Mouse (Mus musculus): ENCODE measurements around the gene Gm17359. TPM values are rescaled to one million over a fixed set of nuclear protein-coding genes. Genes with fewer than 3 reads are reported as not detected.
A peak's percentile ranks its signal among the peaks of the same experiment; 100 is the strongest.

Gene Gm17359
- not detected in 2 replicates for polyA plus RNA-seq (2015; fragmentation: Nextera tagmentation; extraction: Ambion mirVana)

- no peaks in the 10 kb centered on the region for H3K27me3 ChIP-seq
- WGBS: 69% methylated on average over 8 of the region's 8 CpGs
- H3K9ac ChIP-seq: no peak within 1 kb of the TSS
- H3K4me1 ChIP-seq (replicated peaks): no peaks in the 10 kb centered on the region
- no peaks in the 10 kb centered on the region for H3K36me3 ChIP-seq
- no peak within 1 kb of the TSS for H3K27ac ChIP-seq
- no peak for ATAC-seq (replicated peaks; ENCODE audit: insufficient number of reproducible peaks, insufficient read depth, low FRiP score, low read depth)
- no peak within 1 kb of the TSS for H3K4me2 ChIP-seq
- H3K9me3 ChIP-seq (replicated peaks): no peaks in the 10 kb centered on the region
- no peak within 1 kb of the TSS for H3K4me3 ChIP-seq
Observed at GRCm38 (mm10) chr3:79336044-79336766, at the start of gene Gm17359. Gene Gm17359, plus strand, starts transcription at chr3:79336661.

- peak; percentile 97 for ATAC-seq (replicated peaks; ENCODE audit: insufficient number of reproducible peaks, insufficient read depth, low FRiP score, low read depth)
- peaks cover 31% of the 10 kb centered on the region for H3K4me1 ChIP-seq (replicated peaks)
- under 1% methylated on average over 51 of the region's 60 CpGs for WGBS
Observed at GRCm38 (mm10) chr3:79287108-79287576, 49.3 kb upstream of the Gm17359 start.

GRCm38 (mm10) chr3:79287699-79288458 is 48.6 kb upstream of the Gm17359 start:
- peak overlapping the region; percentile 99 for H3K27ac ChIP-seq
- H3K9ac ChIP-seq: peak overlapping the region; percentile 84
- ATAC-seq (replicated peaks; ENCODE audit: insufficient number of reproducible peaks, insufficient read depth, low FRiP score, low read depth): no peak
- 15% methylated on average over 17 of the region's 17 CpGs for WGBS
- no peaks in the 10 kb centered on the region for H3K27me3 ChIP-seq
- H3K36me3 ChIP-seq: no peaks in the 10 kb centered on the region
- H3K4me3 ChIP-seq: peak overlapping the region; percentile 80
- H3K4me1 ChIP-seq (replicated peaks): peaks cover 25% of the 10 kb centered on the region
- peak overlapping the region; percentile 84 for H3K4me2 ChIP-seq
- no peaks in the 10 kb centered on the region for H3K9me3 ChIP-seq (replicated peaks)

More at GRCm38 (mm10) chr3:79287108-79287576, 49.3 kb upstream of the Gm17359 start:
- Histone ChIP-seq H3K27me3 (no peaks in the 10 kb centered on the region), H3K4me2 (peak overlapping the region; percentile 84), H3K9ac (peak overlapping the region; percentile 93), H3K27ac (peak overlapping the region; percentile 99), H3K4me3 (peak overlapping the region; percentile 80), H3K9me3 (replicated peaks) (no peaks in the 10 kb centered on the region), H3K36me3 (no peaks in the 10 kb centered on the region)

DNA sequence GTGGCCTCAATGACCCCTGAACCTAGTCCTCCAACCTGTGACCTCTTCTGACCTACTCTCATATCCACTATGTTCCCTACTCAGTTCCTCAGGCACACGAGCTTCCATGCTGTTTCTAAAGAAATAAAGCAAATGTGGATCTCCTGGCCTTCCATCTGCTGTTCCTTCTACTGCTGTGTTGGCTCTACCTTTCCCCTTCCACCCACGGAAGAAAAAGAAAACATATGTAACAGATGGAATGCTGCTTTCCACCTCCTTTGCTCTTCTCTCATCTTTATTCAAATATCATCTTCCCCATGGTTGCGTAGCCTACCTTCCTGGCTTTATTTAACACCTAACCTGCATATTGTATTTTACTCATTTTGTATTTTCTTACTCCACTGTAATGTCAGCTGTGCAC is 47.4 kb upstream of the Gm17359 start:
- H3K27me3 ChIP-seq: no peaks in the 10 kb centered on the region
- no peak overlapping the region for H3K9ac ChIP-seq
- H3K9me3 ChIP-seq (replicated peaks): no peaks in the 10 kb centered on the region
- no peaks in the 10 kb centered on the region for H3K36me3 ChIP-seq
- H3K4me2 ChIP-seq: no peak overlapping the region
- H3K4me1 ChIP-seq (replicated peaks): peaks cover 14% of the 10 kb centered on the region
- no peak overlapping the region for H3K4me3 ChIP-seq
- no peak for ATAC-seq (replicated peaks; ENCODE audit: insufficient number of reproducible peaks, insufficient read depth, low FRiP score, low read depth)
- H3K27ac ChIP-seq: no peak overlapping the region
- WGBS: 77% methylated on average over 3 of the region's 3 CpGs

GRCm38 (mm10) chr3:79293023-79293422 is 43.4 kb upstream of the Gm17359 start:
- no peaks in the 10 kb centered on the region; the same call in 1 of the 2 replicates for H3K4me1 ChIP-seq (replicated peaks)
- no peak overlapping the region for H3K27ac ChIP-seq
- no peak overlapping the region for H3K9ac ChIP-seq
- no peak for ATAC-seq (replicated peaks; ENCODE audit: insufficient number of reproducible peaks, insufficient read depth, low FRiP score, low read depth)
- no peaks in the 10 kb centered on the region for H3K9me3 ChIP-seq (replicated peaks)
- H3K4me2 ChIP-seq: no peak overlapping the region
- H3K36me3 ChIP-seq: no peaks in the 10 kb centered on the region
- 60% methylated on average over 4 of the region's 4 CpGs for WGBS
- no peak overlapping the region for H3K4me3 ChIP-seq
- H3K27me3 ChIP-seq: no peaks in the 10 kb centered on the region

GRCm38 (mm10) chr3:79294701-79295100 is 41.8 kb upstream of the Gm17359 start:
- no peak for ATAC-seq (replicated peaks; ENCODE audit: insufficient number of reproducible peaks, insufficient read depth, low FRiP score, low read depth)
- Histone ChIP-seq H3K4me2 (no peak overlapping the region), H3K4me3 (no peak overlapping the region), H3K4me1 (replicated peaks) (no peaks in the 10 kb centered on the region), H3K9ac (no peak overlapping the region), H3K27me3 (no peaks in the 10 kb centered on the region), H3K27ac (no peak overlapping the region), H3K9me3 (replicated peaks) (no peaks in the 10 kb centered on the region), H3K36me3 (no peaks in the 10 kb centered on the region)
- 92% methylated on average over 3 of the region's 3 CpGs for WGBS

DNA sequence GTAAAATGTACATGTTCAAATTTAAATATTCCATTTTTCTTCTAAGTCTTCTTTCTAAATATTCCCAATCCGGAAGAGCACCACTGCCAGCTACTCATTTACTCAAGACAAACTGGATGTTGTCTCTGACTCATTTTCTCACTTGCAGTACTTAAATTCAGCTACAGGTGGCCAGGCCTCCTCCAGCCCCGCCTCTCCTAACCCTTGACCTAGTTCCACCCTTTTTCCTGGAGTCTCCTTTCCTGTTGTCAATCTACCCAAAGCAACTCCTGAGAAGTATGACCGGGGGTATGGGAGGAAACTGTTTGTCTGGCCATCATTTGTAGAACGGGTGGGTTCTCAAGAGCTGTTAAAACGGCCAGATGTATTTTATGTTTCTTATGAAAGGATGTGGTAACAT is 40.4 kb upstream of the Gm17359 start:
- no peak overlapping the region for H3K9ac ChIP-seq
- H3K4me3 ChIP-seq: no peak overlapping the region
- WGBS: 64% methylated on average over 5 of the region's 5 CpGs
- no peaks in the 10 kb centered on the region for H3K4me1 ChIP-seq (replicated peaks)
- H3K27ac ChIP-seq: no peak overlapping the region
- H3K9me3 ChIP-seq (replicated peaks): no peaks in the 10 kb centered on the region
- no peak for ATAC-seq (replicated peaks; ENCODE audit: insufficient number of reproducible peaks, insufficient read depth, low FRiP score, low read depth)
- H3K36me3 ChIP-seq: no peaks in the 10 kb centered on the region
- no peaks in the 10 kb centered on the region for H3K27me3 ChIP-seq
- H3K4me2 ChIP-seq: no peak overlapping the region

DNA sequence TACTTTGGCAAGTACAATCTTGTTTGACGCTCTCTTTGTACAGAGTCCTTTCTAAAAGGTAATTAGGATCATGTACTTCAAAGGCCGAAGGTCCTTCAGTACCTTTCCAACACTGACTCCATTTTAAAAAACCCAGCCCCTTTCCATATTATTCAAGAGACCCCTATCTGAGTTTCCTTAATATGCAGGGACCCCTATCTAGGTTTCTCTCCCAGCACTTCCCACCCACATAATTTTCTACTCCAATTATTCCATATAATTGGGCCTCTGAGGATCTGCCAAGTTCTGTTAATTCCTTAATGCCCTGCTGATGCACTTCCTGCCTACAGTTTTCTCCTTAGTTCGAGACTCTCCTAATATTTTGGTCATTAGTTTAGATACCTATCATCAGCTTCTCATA is 39.9 kb upstream of the Gm17359 start:
- H3K4me2 ChIP-seq: no peak overlapping the region
- H3K4me1 ChIP-seq (replicated peaks): no peaks in the 10 kb centered on the region
- ATAC-seq (replicated peaks; ENCODE audit: insufficient number of reproducible peaks, insufficient read depth, low FRiP score, low read depth): no peak
- WGBS: 82% methylated on average over 3 of the region's 3 CpGs
- no peaks in the 10 kb centered on the region for H3K9me3 ChIP-seq (replicated peaks)
- H3K27me3 ChIP-seq: no peaks in the 10 kb centered on the region
- no peak overlapping the region for H3K4me3 ChIP-seq
- no peak overlapping the region for H3K9ac ChIP-seq
- H3K27ac ChIP-seq: no peak overlapping the region
- H3K36me3 ChIP-seq: no peaks in the 10 kb centered on the region

DNA sequence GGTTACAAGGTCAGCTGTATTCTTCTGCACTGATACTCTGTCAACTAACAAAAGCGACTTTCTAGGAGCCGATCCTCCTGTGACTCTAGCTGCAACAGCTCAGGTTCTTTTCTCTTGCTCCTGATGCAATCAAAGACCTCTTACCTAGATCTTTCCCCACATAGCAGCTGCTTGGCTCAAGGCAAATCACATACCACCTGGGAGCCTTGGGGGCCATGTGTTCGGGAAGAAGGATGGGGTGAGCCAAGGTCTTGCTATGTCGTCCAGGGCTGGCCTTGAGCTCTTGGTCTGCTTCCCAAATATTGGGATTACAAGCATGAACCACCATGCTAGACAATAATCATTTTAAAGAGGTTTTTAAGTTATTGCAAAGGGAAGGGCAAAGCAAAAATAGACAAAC is 39.2 kb upstream of the Gm17359 start:
- Histone ChIP-seq H3K36me3 (no peaks in the 10 kb centered on the region), H3K9me3 (replicated peaks) (no peaks in the 10 kb centered on the region), H3K4me2 (no peak overlapping the region), H3K9ac (no peak overlapping the region), H3K27me3 (no peaks in the 10 kb centered on the region), H3K4me1 (replicated peaks) (no peaks in the 10 kb centered on the region), H3K4me3 (no peak overlapping the region), H3K27ac (no peak overlapping the region)
- WGBS: 81% methylated on average over 4 of the region's 4 CpGs
- ATAC-seq (replicated peaks; ENCODE audit: insufficient number of reproducible peaks, insufficient read depth, low FRiP score, low read depth): no peak

DNA sequence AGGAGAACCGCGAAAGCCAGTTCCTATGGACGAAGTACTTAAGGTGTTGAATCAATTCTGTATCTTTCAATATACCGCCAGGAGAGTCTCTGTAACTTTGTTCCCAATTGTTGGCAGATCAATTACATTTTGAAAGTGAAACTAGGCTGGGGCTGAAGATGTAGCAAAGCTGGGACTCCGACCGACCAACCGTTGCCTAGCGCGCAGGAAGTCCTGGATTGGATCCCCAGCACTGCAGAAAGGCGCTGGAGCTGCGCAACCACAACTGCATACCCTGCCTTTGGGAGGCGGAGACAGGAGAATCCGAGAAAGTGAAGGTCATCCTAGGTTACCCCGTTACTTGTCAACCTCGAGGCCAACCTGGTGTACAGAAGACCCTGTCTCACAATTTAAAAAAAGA is 37.1 kb upstream of the Gm17359 start:
- ATAC-seq (replicated peaks; ENCODE audit: insufficient number of reproducible peaks, insufficient read depth, low FRiP score, low read depth): no peak
- Histone ChIP-seq H3K4me3 (no peak overlapping the region), H3K36me3 (no peaks in the 10 kb centered on the region), H3K27ac (no peak overlapping the region), H3K4me2 (no peak overlapping the region), H3K9ac (no peak overlapping the region), H3K9me3 (replicated peaks) (no peaks in the 10 kb centered on the region), H3K27me3 (no peaks in the 10 kb centered on the region), H3K4me1 (replicated peaks) (no peaks in the 10 kb centered on the region)
- WGBS: 78% methylated on average over 15 of the region's 15 CpGs

DNA sequence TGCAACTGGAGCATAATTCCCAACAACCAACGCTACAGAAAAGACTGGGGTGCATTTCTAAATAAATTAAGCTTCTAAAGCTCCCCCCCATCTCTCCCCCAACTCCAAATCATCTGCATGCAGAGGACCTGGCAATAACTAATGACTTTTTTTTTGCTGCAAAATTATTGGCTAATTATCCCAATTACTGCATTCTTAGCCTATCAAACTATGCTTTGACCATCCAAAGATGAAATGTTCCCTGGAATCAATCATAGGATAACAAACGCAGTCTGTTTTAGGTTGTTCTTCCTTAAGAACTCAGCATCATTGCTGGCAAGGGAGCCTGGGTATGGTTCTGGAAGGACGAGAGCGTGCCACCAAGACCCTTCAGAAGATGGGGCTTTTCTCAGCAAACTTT is 27.9 kb upstream of the Gm17359 start:
- H3K4me3 ChIP-seq: no peak overlapping the region
- H3K27me3 ChIP-seq: no peaks in the 10 kb centered on the region
- H3K27ac ChIP-seq: no peak overlapping the region
- no peaks in the 10 kb centered on the region; the same call in 1 of the 2 replicates for H3K9me3 ChIP-seq (replicated peaks)
- H3K4me2 ChIP-seq: no peak overlapping the region
- 89% methylated on average over 4 of the region's 4 CpGs for WGBS
- no peak overlapping the region for H3K9ac ChIP-seq
- no peak for ATAC-seq (replicated peaks; ENCODE audit: insufficient number of reproducible peaks, insufficient read depth, low FRiP score, low read depth)
- H3K36me3 ChIP-seq: no peaks in the 10 kb centered on the region
- no peaks in the 10 kb centered on the region for H3K4me1 ChIP-seq (replicated peaks)

Measured in heart, embryonic 15.5 days (tissue).